In the genomic region with DNA sequence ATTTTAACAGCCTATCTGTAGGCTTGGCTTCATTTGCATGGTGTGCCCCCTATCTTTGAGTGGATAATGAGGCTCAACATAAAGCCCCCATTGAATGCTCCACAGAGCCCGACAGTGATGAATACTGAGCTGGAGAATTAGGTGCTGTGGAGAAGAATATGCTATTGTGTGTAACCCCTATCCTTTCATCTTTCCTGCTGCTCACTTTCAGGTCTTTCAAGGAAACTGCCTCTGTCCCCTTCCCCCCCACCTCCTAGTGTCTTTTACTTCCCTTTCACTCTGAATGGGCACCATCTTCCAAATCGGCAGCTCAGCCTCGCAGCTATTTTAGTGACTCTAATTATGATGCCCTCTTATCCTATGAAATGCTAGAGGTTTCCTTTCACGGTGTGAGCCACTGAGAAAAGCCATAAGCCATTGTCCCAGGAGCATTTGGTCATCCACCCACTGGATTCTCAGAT, we compare ENCODE assay signal across 15 mouse cellular contexts.
DNase-seq lines count a peak whose midpoint lies in the region; ATAC-seq lines count a peak whose summit lies in the region.
"Had no signal": no experiment of that assay in that cellular context is flagged by ENCODE, and none has a peak within 500 bp of the region (broad histone marks: within the 10 kb centered on the region; RNA-seq: fewer than 3 reads in every experiment).

No protein-coding gene starts in this region.

- no peaks in the 10 kb centered on the region for H3K36me3 ChIP-seq in heart, embryonic 15.5 days
- H3K36me3 ChIP-seq in forebrain, embryonic 16.5 days (ENCODE audit: control insufficient read depth, insufficient read depth) = no peaks in the 10 kb centered on the region
- no peaks in the 10 kb centered on the region for H3K36me3 ChIP-seq in midbrain, embryonic 14.5 days (ENCODE audit: control insufficient read depth, insufficient read depth, low read length)
- H3K36me3 ChIP-seq: embryonic facial prominence, embryonic 13.5 days; limb, embryonic 10.5 days had no signal

- H3K27ac ChIP-seq in heart, embryonic 15.5 days = no peak overlapping the region
- no peak overlapping the region for H3K27ac ChIP-seq in forebrain, embryonic 16.5 days (ENCODE audit: low read length)
- H3K27ac ChIP-seq in midbrain, embryonic 14.5 days (replicated peaks; ENCODE audit: low read depth, low read length) = peak overlapping the region; percentile 33; the same call in 1 of the 2 replicates
- H3K27ac ChIP-seq: embryonic facial prominence, embryonic 13.5 days; limb, embryonic 10.5 days had no signal

- H3K27me3 ChIP-seq in heart, embryonic 15.5 days = no peaks in the 10 kb centered on the region
- H3K27me3 ChIP-seq in forebrain, embryonic 16.5 days (replicated peaks; ENCODE audit: control insufficient read depth, insufficient read depth, low read length) = peaks cover 20% of the 10 kb centered on the region
- peaks cover 4% of the 10 kb centered on the region; the same call in 1 of the 2 replicates for H3K27me3 ChIP-seq in midbrain, embryonic 14.5 days (ENCODE audit: control insufficient read depth, insufficient read depth, low read length)
- H3K27me3 ChIP-seq: embryonic facial prominence, embryonic 13.5 days had no signal

- 6% methylated on average over 4 of the region's 4 CpGs for WGBS in heart, embryonic 15.5 days
- WGBS in forebrain, embryonic 16.5 days = 0% methylated on average over 4 of the region's 4 CpGs
- WGBS in midbrain, embryonic 14.5 days = 0% methylated on average over 4 of the region's 4 CpGs

- peak overlapping the region; percentile 4; the same call in 1 of the 2 replicates for H3K4me3 ChIP-seq in heart, embryonic 15.5 days
- H3K4me3 ChIP-seq in forebrain, embryonic 16.5 days (replicated peaks; ENCODE audit: low read length) = no peak overlapping the region
- H3K4me3 ChIP-seq in midbrain, embryonic 14.5 days (replicated peaks; ENCODE audit: low read depth, low read length) = peak overlapping the region; percentile 18; the same call in 1 of the 2 replicates
- H3K4me3 ChIP-seq: embryonic facial prominence, embryonic 13.5 days; limb, embryonic 10.5 days; myocyte had no signal

- ATAC-seq in heart, embryonic 15.5 days (replicated peaks; ENCODE audit: insufficient number of reproducible peaks, insufficient read depth, low FRiP score, low read depth) = no peak
- ATAC-seq in forebrain, embryonic 16.5 days = peak; percentile 87
- peak; percentile 79 for ATAC-seq in midbrain, embryonic 14.5 days (ENCODE audit: low FRiP score, low TSS enrichment)
- ATAC-seq: CD4-positive, CD25-positive, alpha-beta regulatory T cell, adult 4 months had no signal

- no peaks in the 10 kb centered on the region for H3K9me3 ChIP-seq in heart, embryonic 15.5 days (replicated peaks)
- no peaks in the 10 kb centered on the region for H3K9me3 ChIP-seq in forebrain, embryonic 16.5 days (ENCODE audit: control insufficient read depth, low read length)
- H3K9me3 ChIP-seq in midbrain, embryonic 14.5 days (ENCODE audit: control insufficient read depth, low read length) = no peaks in the 10 kb centered on the region
- H3K9me3 ChIP-seq: embryonic facial prominence, embryonic 13.5 days; limb, embryonic 10.5 days had no signal

- peak overlapping the region; percentile 38 for H3K4me2 ChIP-seq in heart, embryonic 15.5 days
- peak overlapping the region; percentile 48 for H3K4me2 ChIP-seq in forebrain, embryonic 16.5 days (ENCODE audit: low read length)
- H3K4me2 ChIP-seq in midbrain, embryonic 14.5 days (ENCODE audit: low read length) = peak overlapping the region; percentile 41
- H3K4me2 ChIP-seq: embryonic facial prominence, embryonic 13.5 days had no signal

- no peak for DNase-seq in heart, adult 8-10 months (ENCODE audit: low spot score)
- peak; percentile 49 for DNase-seq in embryo, embryonic 9.5 days (ENCODE audit: extremely low spot score)
- peak; percentile 59 for DNase-seq in midbrain, embryonic 14.5 days
- DNase-seq in right cerebral cortex, adult 18-20 months = no peak
- DNase-seq in adrenal gland, adult (ENCODE audit: inconsistent age in 2 of 2, low spot score in 1 of 2) = no peak
- DNase-seq in ovary, adult 18-20 months (ENCODE audit: low spot score) = no peak
- DNase-seq: gastrocnemius, postnatal 25 days; lung, adult 2 months; thymus, adult 2 months had no signal

- H3K4me1 ChIP-seq in heart, embryonic 15.5 days (replicated peaks) = peaks cover 7% of the 10 kb centered on the region
- H3K4me1 ChIP-seq in forebrain, embryonic 16.5 days (replicated peaks; ENCODE audit: control insufficient read depth, insufficient read depth, low read length) = peaks cover 27% of the 10 kb centered on the region
- peaks cover 24% of the 10 kb centered on the region for H3K4me1 ChIP-seq in midbrain, embryonic 14.5 days (ENCODE audit: control insufficient read depth, insufficient read depth, low read length)

- no peak overlapping the region for H3K9ac ChIP-seq in heart, embryonic 15.5 days
- no peak overlapping the region for H3K9ac ChIP-seq in forebrain, embryonic 16.5 days (replicated peaks; ENCODE audit: low read depth, low read length)
- no peak overlapping the region; the same call in 1 of the 2 replicates for H3K9ac ChIP-seq in midbrain, embryonic 14.5 days (replicated peaks; ENCODE audit: low read length)
- H3K9ac ChIP-seq: embryonic facial prominence, embryonic 13.5 days had no signal

Comparison
In these comparisons a context has a peak if more than half of its experiments do, and no peak if none do; other contexts are left out.
1. DNase-seq: peak in embryo, embryonic 9.5 days (single experiment) and midbrain, embryonic 14.5 days (single experiment); none in heart, adult 8-10 months (single experiment), right cerebral cortex, adult 18-20 months (single experiment), adrenal gland, adult (0 of 2) and ovary, adult 18-20 months (single experiment).
2. Peak in every context shown above with its lines, with median percentiles within 50 percentile points of each other: H3K4me2 ChIP-seq.